Mouse (Mus musculus) hindbrain, embryonic 11.5 days (tissue): ENCODE results near the gene Rere. TPM values are rescaled to one million over a fixed set of nuclear protein-coding genes. Genes with fewer than 3 reads are reported as not detected.

ENCODE experiments used
- ATAC-seq: fragments of 200-750 bp; cut with Nextera tagmentation; 2 replicates; pipeline ENCODE4 v1.8.0; 2017; ENCODE audit warnings: mild to moderate bottlenecking, moderate TSS enrichment, moderate library complexity; ENCODE audit not compliant: low FRiP score
- DNase-seq: peaks from one replicate; pipeline ENCODE4 v3.0.0-alpha.2; 2015; ENCODE audit warnings: low spot score
- H3K27ac ChIP-seq: fragments of 300-500 bp; sonication (generic); 2 replicates; pipeline ENCODE4 v1.5.1; 2014; ENCODE audit warnings: mild to moderate bottlenecking, low read depth, low read length
- H3K27me3 ChIP-seq: fragments of 300-500 bp; sonication (generic); 2 replicates; pipeline ENCODE4 v1.6.1; 2014; ENCODE audit warnings: mild to moderate bottlenecking, low read length, moderate library complexity, mixed read lengths; ENCODE audit not compliant: control insufficient read depth, insufficient read depth
- H3K36me3 ChIP-seq: fragments of 300-500 bp; sonication (generic); 2 replicates; pipeline ENCODE4 v1.6.1; 2014; ENCODE audit warnings: mild to moderate bottlenecking, low read length, moderate library complexity, mixed read lengths; ENCODE audit not compliant: control insufficient read depth, insufficient read depth
- H3K4me1 ChIP-seq: fragments of 300-500 bp; sonication (generic); replicated peaks from 2 replicates; pipeline ENCODE4 v1.6.1; 2014; ENCODE audit warnings: low read length, mixed read lengths; ENCODE audit not compliant: control insufficient read depth, insufficient read depth
- H3K4me2 ChIP-seq: fragments of 300-500 bp; sonication (generic); replicated peaks from 2 replicates; pipeline ENCODE4 v1.6.1; 2014; ENCODE audit warnings: mild to moderate bottlenecking, low read depth, low read length
- H3K4me3 ChIP-seq: fragments of 300-500 bp; sonication (generic); 2 replicates; pipeline ENCODE4 v1.5.1; 2014; ENCODE audit warnings: low read depth, low read length
- H3K9ac ChIP-seq: fragments of 300-500 bp; sonication (generic); 2 replicates; pipeline ENCODE4 v1.6.1; 2014; ENCODE audit warnings: low read depth, low read length
- H3K9me3 ChIP-seq: fragments of 300-500 bp; sonication (generic); 2 replicates; pipeline ENCODE4 v1.6.1; 2016; ENCODE audit warnings: low read length; ENCODE audit not compliant: control insufficient read depth
- whole genome bisulfite sequencing: fragments of 180-500 bp; shearing (Covaris S2); extraction: QIAGEN DNeasy Blood & Tissue Kit; methylation state at CpG from one replicate; pipeline ENCODE4 v1.1.7; 2014; 5-methylcytosine and 5-hydroxymethylcytosine counted together
- polyA plus RNA-seq: library from polyadenylated mRNA; unstranded; fragments of >200 nt; fragmentation: Nextera tagmentation; extraction: Ambion mirVana; gene quantifications from 2 replicates; pipeline ENCODE4 v1.2.1, GENCODE M21; 2014

The Rere gene
- polyA plus RNA-seq, 1 experiment from 2014 or later: 50.0 TPM

GRCm38 (mm10) chr4:150441931-150442330, 160.5 kb downstream of the Rere start:
- ATAC-seq (no peak), DNase-seq (no peak)
- H3K4me3 ChIP-seq: no peak overlapping the region
- no peak overlapping the region for H3K4me2 ChIP-seq
- H3K27ac ChIP-seq: peak overlapping the region; percentile 7; the same call in 1 of the 2 replicates
- no peaks in the 10 kb centered on the region for H3K27me3 ChIP-seq
- 82% methylated on average over 10 of the region's 10 CpGs for WGBS
- H3K4me1 ChIP-seq: 0 out of 2 replicates have a peak, but pooled peaks cover 3% of the 10 kb centered on the region
- no peaks in the 10 kb centered on the region for H3K36me3 ChIP-seq
- no peaks in the 10 kb centered on the region for H3K9me3 ChIP-seq
- H3K9ac ChIP-seq: no peak overlapping the region

- H3K9ac ChIP-seq: no peak overlapping the region
- 92% methylated on average over 3 of the region's 3 CpGs for WGBS
- no peak for DNase-seq
Measured at GRCm38 (mm10) chr4:150444068-150444467, 162.6 kb downstream of the Rere start.

GRCm38 (mm10) chr4:150446617-150447016, 165.2 kb downstream of the Rere start:
- Histone ChIP-seq H3K4me3 (no peak overlapping the region), H3K27ac (no peak overlapping the region), H3K27me3 (no peaks in the 10 kb centered on the region), H3K36me3 (no peaks in the 10 kb centered on the region), H3K9me3 (no peaks in the 10 kb centered on the region), H3K4me2 (no peak overlapping the region), H3K4me1 (0 out of 2 replicates have a peak, but pooled peaks cover 3% of the 10 kb centered on the region), H3K9ac (no peak overlapping the region)
- DNase-seq: no peak
- no peak for ATAC-seq
- WGBS: 54% methylated on average over 4 of the region's 4 CpGs

More at GRCm38 (mm10) chr4:150444068-150444467, 162.6 kb downstream of the Rere start:
- ATAC-seq: no peak
- no peaks in the 10 kb centered on the region for H3K9me3 ChIP-seq
- H3K36me3 ChIP-seq: no peaks in the 10 kb centered on the region
- no peak overlapping the region for H3K27ac ChIP-seq
- H3K27me3 ChIP-seq: no peaks in the 10 kb centered on the region
- H3K4me2 ChIP-seq: no peak overlapping the region
- no peak overlapping the region for H3K4me3 ChIP-seq
- 0 out of 2 replicates have a peak, but pooled peaks cover 3% of the 10 kb centered on the region for H3K4me1 ChIP-seq

GRCm38 (mm10) chr4:150447517-150447916, 166.1 kb downstream of the Rere start:
- no peak for DNase-seq
- H3K4me3 ChIP-seq: no peak overlapping the region
- H3K4me1 ChIP-seq: 0 out of 2 replicates have a peak, but pooled peaks cover 3% of the 10 kb centered on the region
- no peak overlapping the region for H3K9ac ChIP-seq
- H3K4me2 ChIP-seq: no peak overlapping the region
- no peak for ATAC-seq
- no peaks in the 10 kb centered on the region for H3K9me3 ChIP-seq
- WGBS: 86% methylated on average over 3 of the region's 3 CpGs
- no peaks in the 10 kb centered on the region for H3K27me3 ChIP-seq
- no peak overlapping the region for H3K27ac ChIP-seq
- no peaks in the 10 kb centered on the region for H3K36me3 ChIP-seq

- no peaks in the 10 kb centered on the region for H3K27me3 ChIP-seq
- H3K9me3 ChIP-seq: no peaks in the 10 kb centered on the region
- no peak overlapping the region for H3K27ac ChIP-seq
- H3K4me3 ChIP-seq: no peak overlapping the region
- no peak for DNase-seq
- no peak overlapping the region for H3K4me2 ChIP-seq
- no peak for ATAC-seq
- 0 out of 2 replicates have a peak, but pooled peaks cover 3% of the 10 kb centered on the region for H3K4me1 ChIP-seq
- H3K36me3 ChIP-seq: no peaks in the 10 kb centered on the region
- 85% methylated on average over 1 of the region's 1 CpGs for WGBS
- H3K9ac ChIP-seq: no peak overlapping the region
Measured at GRCm38 (mm10) chr4:150448433-150448832, 167.0 kb downstream of the Rere start.

- H3K9me3 ChIP-seq: no peaks in the 10 kb centered on the region
- WGBS: 80% methylated on average over 6 of the region's 6 CpGs
- DNase-seq (no peak), ATAC-seq (no peak)
- no peak overlapping the region for H3K4me2 ChIP-seq
- H3K4me3 ChIP-seq: no peak overlapping the region
- no peaks in the 10 kb centered on the region for H3K36me3 ChIP-seq
- no peak overlapping the region for H3K27ac ChIP-seq
- 0 out of 2 replicates have a peak, but pooled peaks cover 3% of the 10 kb centered on the region for H3K4me1 ChIP-seq
- no peak overlapping the region for H3K9ac ChIP-seq
- H3K27me3 ChIP-seq: no peaks in the 10 kb centered on the region
Measured at GRCm38 (mm10) chr4:150450081-150450691, 168.7 kb downstream of the Rere start.

- 84% methylated on average over 11 of the region's 11 CpGs for WGBS
- no peak for DNase-seq
Measured at GRCm38 (mm10) chr4:150452155-150452847, 170.9 kb downstream of the Rere start.

GRCm38 (mm10) chr4:150454571-150455306, 173.3 kb downstream of the Rere start:
- H3K27ac ChIP-seq: no peak overlapping the region
- no peak overlapping the region for H3K9ac ChIP-seq
- H3K36me3 ChIP-seq: no peaks in the 10 kb centered on the region
- WGBS: 71% methylated on average over 12 of the region's 12 CpGs
- ATAC-seq: no peak
- H3K4me2 ChIP-seq: no peak overlapping the region
- no peak for DNase-seq
- no peaks in the 10 kb centered on the region for H3K27me3 ChIP-seq
- H3K4me3 ChIP-seq: no peak overlapping the region
- no peaks in the 10 kb centered on the region for H3K9me3 ChIP-seq
- peaks cover 4% of the 10 kb centered on the region; the same call in 1 of the 2 replicates for H3K4me1 ChIP-seq

More at GRCm38 (mm10) chr4:150452155-150452847, 170.9 kb downstream of the Rere start:
- Histone ChIP-seq H3K9me3 (no peaks in the 10 kb centered on the region), H3K4me1 (peaks cover 4% of the 10 kb centered on the region; the same call in 1 of the 2 replicates), H3K4me3 (no peak overlapping the region), H3K36me3 (no peaks in the 10 kb centered on the region), H3K27me3 (no peaks in the 10 kb centered on the region), H3K9ac (no peak overlapping the region), H3K4me2 (no peak overlapping the region), H3K27ac (no peak overlapping the region)
- no peak for ATAC-seq
